Mouse (Mus musculus) forebrain, embryonic 14.5 days (tissue): ENCODE results near the gene Faap100. TPM values are rescaled to one million over a fixed set of nuclear protein-coding genes. Genes with fewer than 3 reads are reported as not detected.
A peak's percentile ranks its signal among the peaks of the same experiment; 100 is the strongest.

Experiments used
- ATAC-seq: fragments of 200-750 bp; cut with Nextera tagmentation; 2 replicates; pipeline ENCODE4 v1.8.0; 2017; ENCODE audit warnings: mild to moderate bottlenecking, moderate library complexity
- DNase-seq: peaks from one replicate; pipeline ENCODE4 v3.0.0-alpha.2; 2015; ENCODE audit warnings: low spot score
- H3K27ac ChIP-seq: fragments of 300-500 bp; sonication (generic); 2 replicates; pipeline ENCODE4 v1.5.1; 2014; ENCODE audit warnings: low read depth, mild to moderate bottlenecking, control low read depth, low read length, moderate library complexity
- H3K27me3 ChIP-seq: fragments of 300-500 bp; sonication (generic); replicated peaks from 2 replicates; pipeline ENCODE4 v1.6.1; 2014; ENCODE audit warnings: low read length, control low read depth, mixed read lengths; ENCODE audit not compliant: control insufficient read depth, insufficient read depth
- H3K36me3 ChIP-seq: fragments of 300-500 bp; sonication (generic); 2 replicates; pipeline ENCODE4 v1.6.1; 2014; ENCODE audit warnings: low read length, control low read depth; ENCODE audit not compliant: control insufficient read depth, insufficient read depth
- H3K4me1 ChIP-seq: fragments of 300-500 bp; sonication (generic); 2 replicates; pipeline ENCODE4 v1.6.1; 2014; ENCODE audit warnings: antibody characterized with exemption, low read length, control low read depth; ENCODE audit not compliant: control insufficient read depth, insufficient read depth
- H3K4me2 ChIP-seq: fragments of 300-500 bp; sonication (generic); 2 replicates; pipeline ENCODE4 v1.6.1; 2014; ENCODE audit warnings: mild to moderate bottlenecking, control low read depth, low read length
- H3K4me3 ChIP-seq: fragments of 300-500 bp; sonication (generic); 2 replicates; pipeline ENCODE4 v1.5.1; 2014; ENCODE audit warnings: low read depth, low read length, control low read depth
- H3K9ac ChIP-seq: fragments of 300-500 bp; sonication (generic); 2 replicates; pipeline ENCODE4 v1.6.1; 2014; ENCODE audit warnings: mild to moderate bottlenecking, low read length, control low read depth, moderate library complexity
- H3K9me3 ChIP-seq: fragments of 300-500 bp; sonication (generic); replicated peaks from 2 replicates; pipeline ENCODE4 v1.6.1; 2016; ENCODE audit warnings: low read length, control low read depth, mixed read lengths; ENCODE audit not compliant: control insufficient read depth
- WGBS: fragments of 180-500 bp; shearing (Covaris S2); extraction: QIAGEN DNeasy Blood & Tissue Kit; methylation state at CpG from one replicate; pipeline ENCODE4 v1.1.7; 2014; 5-methylcytosine and 5-hydroxymethylcytosine counted together
- polyA plus RNA-seq: library from polyadenylated mRNA; unstranded; fragments of >200 nt; fragmentation: Nextera tagmentation; extraction: Ambion mirVana; gene quantifications from 2 replicates; pipeline ENCODE4 v1.2.1, GENCODE M21; 2014

Gene Faap100
- polyA plus RNA-seq, 1 experiment from 2014 or later = 51.7 TPM

DNA sequence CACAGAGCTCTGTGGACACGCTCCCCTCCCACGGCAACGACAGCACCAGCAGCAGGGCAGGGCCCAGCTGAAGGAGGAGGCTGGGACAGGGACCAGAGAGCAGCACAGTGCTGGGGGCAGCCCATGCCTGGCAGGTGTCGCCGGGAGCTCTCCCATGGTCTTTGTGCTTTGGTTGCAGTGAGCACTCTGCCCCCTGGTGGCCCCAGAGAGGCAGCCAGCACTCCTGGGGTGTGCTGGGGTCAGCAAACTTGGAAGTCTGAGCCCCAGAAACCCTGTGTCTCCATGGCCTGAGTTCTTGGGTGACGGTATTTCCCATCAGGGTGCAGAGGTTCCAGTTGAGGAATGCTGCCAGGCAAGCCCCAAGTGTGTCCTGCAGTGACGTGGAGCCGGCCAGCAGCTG is 8.9 kb downstream of the Faap100 start:
- no peak overlapping the region for H3K9ac ChIP-seq
- H3K27ac ChIP-seq = no peak overlapping the region
- no peak overlapping the region for H3K4me2 ChIP-seq
- no peaks in the 10 kb centered on the region for H3K27me3 ChIP-seq
- peak; percentile 74; the same call in 1 of the 2 replicates for ATAC-seq
- peaks cover 60% of the 10 kb centered on the region for H3K36me3 ChIP-seq
- H3K9me3 ChIP-seq = no peaks in the 10 kb centered on the region
- H3K4me3 ChIP-seq = no peak overlapping the region
- 27% methylated on average over 8 of the region's 8 CpGs for WGBS
- DNase-seq = peak; percentile 67
- H3K4me1 ChIP-seq = peaks cover 9% of the 10 kb centered on the region

GRCm38 (mm10) chr11:120366443-120367027 is 12.0 kb downstream of the Faap100 start:
- WGBS = 29% methylated on average over 7 of the region's 7 CpGs
- DNase-seq = no peak
- no peak overlapping the region for H3K4me2 ChIP-seq

GRCm38 (mm10) chr11:120362891-120363290 is 15.7 kb downstream of the Faap100 start:
- no peaks in the 10 kb centered on the region for H3K36me3 ChIP-seq
- H3K27me3 ChIP-seq = no peaks in the 10 kb centered on the region
- no peak overlapping the region for H3K9ac ChIP-seq
- no peak for ATAC-seq
- no peak overlapping the region for H3K4me3 ChIP-seq
- no peak for DNase-seq
- peaks cover 19% of the 10 kb centered on the region for H3K4me1 ChIP-seq
- WGBS = 89% methylated on average over 6 of the region's 6 CpGs
- no peaks in the 10 kb centered on the region for H3K9me3 ChIP-seq
- no peak overlapping the region for H3K4me2 ChIP-seq
- H3K27ac ChIP-seq = no peak overlapping the region

More at GRCm38 (mm10) chr11:120366443-120367027, 12.0 kb downstream of the Faap100 start:
- H3K9me3 ChIP-seq = no peaks in the 10 kb centered on the region
- H3K4me3 ChIP-seq = no peak overlapping the region
- H3K27ac ChIP-seq = no peak overlapping the region; the same call in 1 of the 2 replicates
- H3K4me1 ChIP-seq = peaks cover 9% of the 10 kb centered on the region
- no peak for ATAC-seq
- H3K9ac ChIP-seq = no peak overlapping the region
- peaks cover 29% of the 10 kb centered on the region for H3K36me3 ChIP-seq
- H3K27me3 ChIP-seq = no peaks in the 10 kb centered on the region

GRCm38 (mm10) chr11:120361295-120361694 is 17.3 kb downstream of the Faap100 start, which contains the start of gene Fscn2:
Fscn2 (plus strand) TSS chr11:120361534.
- DNase-seq (no peak), ATAC-seq (no peak)
- Histone ChIP-seq H3K4me2 (no peak within 1 kb of the TSS), H3K9ac (no peak within 1 kb of the TSS), H3K9me3 (no peaks in the 10 kb centered on the region), H3K27ac (no peak within 1 kb of the TSS), H3K4me1 (peaks cover 21% of the 10 kb centered on the region), H3K4me3 (no peak within 1 kb of the TSS), H3K36me3 (no peaks in the 10 kb centered on the region), H3K27me3 (no peaks in the 10 kb centered on the region)
- WGBS = 68% methylated on average over 10 of the region's 10 CpGs

DNA sequence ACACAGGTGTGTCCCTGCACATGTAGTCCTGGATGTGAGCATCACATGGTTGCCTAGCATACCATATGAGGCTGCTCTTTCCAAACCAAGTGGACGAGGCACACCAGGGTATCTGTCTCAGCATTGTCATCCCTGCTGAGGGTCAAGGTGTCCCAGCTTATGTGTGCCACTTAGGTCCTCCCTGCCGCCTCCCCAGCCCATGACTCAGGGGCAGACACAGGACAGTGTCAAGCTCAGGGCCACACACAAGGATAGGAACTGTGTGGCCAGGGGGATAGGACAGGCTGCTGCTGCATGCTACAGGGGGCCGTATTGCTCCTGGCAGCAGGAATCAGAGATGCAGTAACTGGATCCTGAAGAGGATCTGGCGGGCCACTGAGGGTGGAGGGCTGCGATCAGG is 17.8 kb downstream of the Faap100 start:
- Histone ChIP-seq H3K4me2 (no peak overlapping the region), H3K4me1 (peaks cover 16% of the 10 kb centered on the region), H3K27ac (no peak overlapping the region), H3K36me3 (no peaks in the 10 kb centered on the region), H3K4me3 (no peak overlapping the region), H3K9me3 (no peaks in the 10 kb centered on the region), H3K27me3 (no peaks in the 10 kb centered on the region), H3K9ac (no peak overlapping the region)
- WGBS = 80% methylated on average over 5 of the region's 5 CpGs
- ATAC-seq (no peak), DNase-seq (no peak)

GRCm38 (mm10) chr11:120360062-120360461 is 18.5 kb downstream of the Faap100 start:
- Histone ChIP-seq H3K27ac (no peak overlapping the region), H3K9me3 (no peaks in the 10 kb centered on the region), H3K4me2 (no peak overlapping the region), H3K4me1 (peaks cover 16% of the 10 kb centered on the region), H3K27me3 (no peaks in the 10 kb centered on the region), H3K9ac (no peak overlapping the region), H3K36me3 (no peaks in the 10 kb centered on the region), H3K4me3 (no peak overlapping the region)
- no peak for ATAC-seq
- 67% methylated on average over 8 of the region's 8 CpGs for WGBS
- no peak for DNase-seq

DNA sequence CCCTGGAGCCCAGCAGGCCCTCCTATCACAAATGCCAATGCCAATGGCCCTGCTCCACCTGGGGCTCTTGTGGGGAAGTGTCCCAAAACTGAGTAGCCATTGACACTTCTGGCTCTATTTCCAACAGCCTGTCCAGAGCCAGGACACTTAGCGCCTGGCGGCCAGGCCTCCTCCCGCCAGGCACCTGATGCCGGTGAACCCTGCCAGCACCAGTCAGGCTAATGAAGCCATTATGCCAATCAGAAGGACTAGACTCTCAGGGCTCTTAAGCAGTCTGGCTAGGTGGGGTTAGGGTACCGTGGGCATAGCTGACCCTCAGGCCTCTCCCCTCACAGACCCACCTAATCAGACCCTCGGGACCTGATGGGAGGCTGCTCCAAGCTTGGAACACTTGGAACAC is 19.2 kb downstream of the Faap100 start:
- Histone ChIP-seq H3K4me3 (no peak overlapping the region), H3K36me3 (no peaks in the 10 kb centered on the region), H3K4me2 (no peak overlapping the region), H3K9me3 (no peaks in the 10 kb centered on the region), H3K27ac (no peak overlapping the region), H3K4me1 (peaks cover 16% of the 10 kb centered on the region), H3K9ac (no peak overlapping the region), H3K27me3 (no peaks in the 10 kb centered on the region)
- DNase-seq (no peak), ATAC-seq (no peak)
- WGBS = 60% methylated on average over 6 of the region's 6 CpGs

DNA sequence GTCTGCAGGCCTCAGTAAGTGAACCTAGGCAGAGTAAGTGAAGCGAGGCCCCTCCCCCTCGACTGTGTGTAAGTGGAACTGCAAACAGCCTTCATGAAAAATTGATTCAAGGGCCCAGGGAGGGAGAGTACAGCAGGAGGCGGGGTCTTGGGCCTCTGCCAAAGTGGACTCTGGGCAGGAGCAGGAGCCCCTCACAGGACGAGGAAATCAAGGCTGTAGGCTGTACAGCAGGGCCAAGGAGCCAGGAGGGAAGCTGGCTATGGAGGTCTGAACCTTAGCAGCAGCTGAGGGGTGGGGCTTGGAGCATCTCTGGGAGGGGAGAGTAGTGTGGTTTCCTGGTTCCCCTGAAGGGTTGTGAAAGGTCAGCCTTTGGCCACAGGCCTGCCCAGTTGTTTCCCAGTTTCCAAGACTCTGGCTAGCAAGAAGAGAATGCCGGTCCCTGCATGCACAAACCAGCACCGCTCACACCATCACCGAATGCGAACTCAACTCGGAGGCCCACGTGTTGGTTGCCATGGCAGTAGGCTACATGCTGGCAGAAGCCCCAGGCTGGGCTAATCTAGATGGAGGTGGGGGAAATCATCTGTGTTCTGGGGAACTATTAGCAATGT is 20.7 kb downstream of the Faap100 start:
- WGBS = 4% methylated on average over 10 of the region's 10 CpGs
- H3K4me1 ChIP-seq = peaks cover 21% of the 10 kb centered on the region
- H3K4me2 ChIP-seq = peak overlapping the region; percentile 42
- ATAC-seq (peak; percentile 92), DNase-seq (peak; percentile 93)
- H3K9ac ChIP-seq = peak overlapping the region; percentile 37; the same call in 1 of the 2 replicates
- peak overlapping the region; percentile 90 for H3K27ac ChIP-seq
- H3K9me3 ChIP-seq = no peaks in the 10 kb centered on the region
- H3K27me3 ChIP-seq = no peaks in the 10 kb centered on the region
- H3K4me3 ChIP-seq = no peak overlapping the region; the same call in 1 of the 2 replicates
- no peaks in the 10 kb centered on the region for H3K36me3 ChIP-seq

DNA sequence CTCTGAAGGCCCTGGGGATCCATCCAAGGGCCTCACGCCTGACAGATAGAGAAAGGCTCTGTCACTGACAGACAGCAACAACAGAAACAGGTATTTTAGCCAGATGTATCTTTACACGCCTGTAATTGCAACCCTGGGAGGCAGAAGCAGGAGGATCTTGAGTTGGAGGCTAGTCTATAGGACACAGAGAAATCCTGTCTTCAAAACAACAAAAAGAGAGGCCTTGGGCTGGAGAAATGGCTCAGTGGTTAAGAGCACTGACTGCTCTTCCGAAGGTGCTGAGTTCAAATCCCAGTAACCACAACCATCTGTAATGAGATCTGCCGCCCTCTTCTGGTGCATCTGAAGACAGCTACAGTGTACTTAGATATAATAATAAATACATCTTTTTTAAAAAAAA is 21.7 kb downstream of the Faap100 start:
- WGBS = 94% methylated on average over 4 of the region's 4 CpGs
- no peak for DNase-seq
- H3K9me3 ChIP-seq = no peaks in the 10 kb centered on the region

More for the DNA sequence above, 21.7 kb downstream of the Faap100 start:
- H3K27ac ChIP-seq = no peak overlapping the region
- no peak overlapping the region for H3K4me2 ChIP-seq
- no peaks in the 10 kb centered on the region for H3K36me3 ChIP-seq
- no peaks in the 10 kb centered on the region for H3K27me3 ChIP-seq
- no peak overlapping the region for H3K4me3 ChIP-seq
- no peak overlapping the region for H3K9ac ChIP-seq
- ATAC-seq = no peak
- peaks cover 26% of the 10 kb centered on the region for H3K4me1 ChIP-seq
